In genomic region chr12:108171336-108171735, GRCm38 (mm10) we compare ENCODE assay signal across 30 mouse cellular contexts. TPM values are rescaled to one million over a fixed set of nuclear protein-coding genes. Genes with fewer than 3 reads are reported as not detected.
DNase-seq lines count a peak whose midpoint lies in the region; ATAC-seq and TF ChIP-seq lines count a peak whose summit lies in the region.
"Had no signal": no experiment of that assay in that cellular context is flagged by ENCODE, and none has a peak within 500 bp of the region (broad histone marks: within the 10 kb centered on the region; RNA-seq: fewer than 3 reads in every experiment).

No protein-coding gene starts in this region.

- H3K36me3 ChIP-seq in liver, adult 2 months (ENCODE audit: control insufficient read depth, insufficient read depth, low read length) = no peaks in the 10 kb centered on the region
- H3K36me3 ChIP-seq in liver, embryonic 11.5 days (ENCODE audit: control insufficient read depth, insufficient read depth, low read length) = no peaks in the 10 kb centered on the region
- peaks cover 7% of the 10 kb centered on the region for H3K36me3 ChIP-seq in megakaryocyte, embryonic 14.5 days (replicated peaks; ENCODE audit: low read length)
- H3K36me3 ChIP-seq: forebrain, embryonic 10.5 days; hindbrain, embryonic 13.5 days; limb, embryonic 10.5 days; lung, embryonic 15.5 days; midbrain, embryonic 10.5 days; neural tube, embryonic 15.5 days; stomach, embryonic 15.5 days had no signal

- no peak overlapping the region for H3K9ac ChIP-seq in liver, adult 2 months (ENCODE audit: low read depth, low read length)
- no peak overlapping the region for H3K9ac ChIP-seq in liver, embryonic 11.5 days (ENCODE audit: low read depth, low read length)
- H3K9ac ChIP-seq: forebrain, postnatal 0 days; hindbrain, embryonic 13.5 days; liver, embryonic 12.5 days; lung, embryonic 15.5 days; neural tube, embryonic 15.5 days; stomach, embryonic 15.5 days had no signal

- H3K27ac ChIP-seq in gastrocnemius, adult 2 months = peak overlapping the region; percentile 10; the same call in 1 of the 2 replicates
- no peak overlapping the region for H3K27ac ChIP-seq in liver, adult 2 months (replicated peaks; ENCODE audit: insufficient read depth, low read depth, low read length)
- H3K27ac ChIP-seq in liver, embryonic 11.5 days (ENCODE audit: low read depth, low read length) = no peak overlapping the region
- H3K27ac ChIP-seq: forebrain, embryonic 10.5 days; hindbrain, embryonic 13.5 days; limb, embryonic 10.5 days; liver, embryonic 12.5 days; lung, embryonic 15.5 days; midbrain, embryonic 10.5 days; neural tube, embryonic 15.5 days; stomach, embryonic 15.5 days had no signal

- H3K4me3 ChIP-seq in gastrocnemius, adult 2 months = no peak overlapping the region
- H3K4me3 ChIP-seq in liver, adult 2 months (ENCODE audit: insufficient read depth, low read depth, low read length) = no peak overlapping the region
- no peak overlapping the region for H3K4me3 ChIP-seq in liver, embryonic 11.5 days (ENCODE audit: low read depth, low read length)
- H3K4me3 ChIP-seq in megakaryocyte, embryonic 14.5 days (replicated peaks) = peak overlapping the region; percentile 68
- H3K4me3 ChIP-seq: forebrain, embryonic 10.5 days; hindbrain, embryonic 13.5 days; limb, embryonic 10.5 days; liver, embryonic 12.5 days; lung, embryonic 15.5 days; midbrain, embryonic 10.5 days; neural tube, embryonic 15.5 days; stomach, embryonic 15.5 days had no signal

- no peak overlapping the region for H3K4me2 ChIP-seq in liver, embryonic 11.5 days
- H3K4me2 ChIP-seq: heart, embryonic 11.5 days; hindbrain, embryonic 13.5 days; lung, embryonic 15.5 days; neural tube, embryonic 15.5 days; stomach, embryonic 15.5 days had no signal

- intact Hi-C loops in gastrocnemius, adult 2 months (cut with DNase I) = no loop called here

- peaks cover 60% of the 10 kb centered on the region for H3K79me2 ChIP-seq in liver, adult 2 months (ENCODE audit: control insufficient read depth, insufficient read depth, low read length)

- no peak for DNase-seq in gastrocnemius, adult 2 months
- DNase-seq in gastrocnemius, postnatal 10 days = no peak
- peak; percentile 60 for DNase-seq in liver, adult 2 months (ENCODE audit: extremely low read depth, low read depth, low spot score)
- DNase-seq in liver, embryonic 11.5 days (ENCODE audit: low spot score) = no peak
- DNase-seq in urinary bladder, postnatal 10 days (ENCODE audit: low spot score) = no peak
- DNase-seq: adrenal gland, adult 8-10 months; B cell, adult 2 months; cerebellum, adult 8-10 months; forebrain, postnatal 0 days; heart, postnatal 36 days; kidney, adult 11 months; kidney, postnatal 10 days; right cerebral cortex, adult 18-20 months; right cerebral cortex, postnatal 4 days; thymus, postnatal 25 days had no signal

- ATAC-seq in liver, embryonic 11.5 days (replicated peaks; ENCODE audit: low FRiP score) = no peak
- no peak for ATAC-seq in megakaryocyte, adult 5-6 weeks (ENCODE audit: poor library complexity, severe bottlenecking)
- 0 out of 2 replicates have a peak, but pooled peaks have one; percentile 44 for ATAC-seq in megakaryocyte-erythroid progenitor cell, adult 5-6 weeks (replicated peaks; ENCODE audit: low FRiP score, low TSS enrichment, poor library complexity, severe bottlenecking)
- ATAC-seq: activated CD4-positive, CD25-positive, alpha-beta regulatory T cell, adult 4 months; forebrain, postnatal 0 days; liver, embryonic 12.5 days had no signal

- no peak for TF ChIP-seq POLR2A in liver, adult 2 months (IDR thresholded peaks at IDR 0.05; ENCODE audit: extremely low read depth, insufficient read depth, low read length)

- H3K27me3 ChIP-seq in liver, adult 2 months (ENCODE audit: control insufficient read depth, insufficient read depth, low read length) = no peaks in the 10 kb centered on the region
- no peaks in the 10 kb centered on the region for H3K27me3 ChIP-seq in liver, embryonic 11.5 days (replicated peaks; ENCODE audit: control insufficient read depth, insufficient read depth, low read length)
- no peaks in the 10 kb centered on the region for H3K27me3 ChIP-seq in megakaryocyte, embryonic 14.5 days (replicated peaks)
- H3K27me3 ChIP-seq: CH12.LX; hindbrain, embryonic 13.5 days; liver, embryonic 12.5 days; lung, embryonic 15.5 days; neural tube, embryonic 15.5 days; stomach, embryonic 15.5 days had no signal

- no peak for TF ChIP-seq CTCF in gastrocnemius, adult 2 months (IDR thresholded peaks at IDR 0.05)
- no peak for TF ChIP-seq CTCF in liver, adult 2 months (IDR thresholded peaks at IDR 0.05; ENCODE audit: low read depth, low read length)

- peaks cover 31% of the 10 kb centered on the region for H3K4me1 ChIP-seq in liver, adult 2 months (ENCODE audit: control insufficient read depth, insufficient read depth, low read length)
- peaks cover 21% of the 10 kb centered on the region for H3K4me1 ChIP-seq in liver, embryonic 11.5 days (replicated peaks; ENCODE audit: control insufficient read depth, insufficient read depth, low read length)
- H3K4me1 ChIP-seq in megakaryocyte, embryonic 14.5 days = peaks cover 93% of the 10 kb centered on the region

- no peaks in the 10 kb centered on the region for H3K9me3 ChIP-seq in liver, embryonic 11.5 days (ENCODE audit: control insufficient read depth, low read length)
- H3K9me3 ChIP-seq in megakaryocyte, embryonic 14.5 days = no peaks in the 10 kb centered on the region
- H3K9me3 ChIP-seq: forebrain, embryonic 10.5 days; G1E; hindbrain, embryonic 13.5 days; limb, embryonic 10.5 days; liver, embryonic 12.5 days; lung, embryonic 15.5 days; midbrain, embryonic 10.5 days; neural tube, embryonic 15.5 days; stomach, embryonic 15.5 days had no signal

RNA-seq across cellular contexts. Expression of gene Setd3, which starts 7.8 kb away (rescaled TPM):
- 100 to 1,000 TPM; 100 to 106 TPM for total RNA-seq in gastrocnemius, adult 2 months (2021)
- 10 to 100 TPM; 82.7 to 91.8 TPM for total RNA-seq in gastrocnemius, postnatal 10 days (2021)
- 60.9 and 70.4 TPM in 2 replicates for total RNA-seq in liver, adult 2 months (2014; rRNA removed)
- 17.6 and 19.3 TPM in 2 replicates for polyA plus RNA-seq in liver, adult 2 months (2012; rRNA removed)
- 73.3 and 77.0 TPM in 2 replicates for polyA plus RNA-seq in liver, embryonic 11.5 days (2014; fragmentation: Nextera tagmentation; extraction: Ambion mirVana)
- polyA plus RNA-seq in megakaryocyte, embryonic 14.5 days (2012; ENCODE audit: insufficient read depth, low replicate concordance) = 1.8 and 9.7 TPM in 2 replicates
- total RNA-seq in megakaryocyte, adult 5-6 weeks (2015) = 58.4 and 60.3 TPM in 2 replicates
- 109 and 112 TPM in 2 replicates for total RNA-seq in megakaryocyte, adult 5-6 weeks (2017)
- 58.0 and 66.0 TPM in 2 replicates for total RNA-seq in megakaryocyte-erythroid progenitor cell, adult 5-6 weeks (2014; fragmentation: Nextera tagmentation)
- 83.4 and 118 TPM in 2 replicates for total RNA-seq in megakaryocyte-erythroid progenitor cell, adult 5-6 weeks (2017)

RNA-seq across cellular contexts. Expression of gene Ccnk, which starts 8.0 kb away (rescaled TPM):
- total RNA-seq in gastrocnemius, adult 2 months (2021) = 100 to 1,000 TPM in 1 of 2 experiments, 10 to 100 TPM in 1; 92.4 to 148 TPM
- total RNA-seq in gastrocnemius, postnatal 10 days (2021) = 10 to 100 TPM; 30.1 to 32.2 TPM
- total RNA-seq in liver, adult 2 months (2014; rRNA removed) = 4.1 and 5.9 TPM in 2 replicates
- 5.8 and 8.5 TPM in 2 replicates for polyA plus RNA-seq in liver, adult 2 months (2012; rRNA removed)
- polyA plus RNA-seq in liver, embryonic 11.5 days (2014; fragmentation: Nextera tagmentation; extraction: Ambion mirVana) = 4.3 and 5.2 TPM in 2 replicates
- 98.5 and 113 TPM in 2 replicates for polyA plus RNA-seq in megakaryocyte, embryonic 14.5 days (2012; ENCODE audit: insufficient read depth, low replicate concordance)
- total RNA-seq in megakaryocyte, adult 5-6 weeks (2015) = 53.3 and 61.4 TPM in 2 replicates
- 8.3 and 14.5 TPM in 2 replicates for total RNA-seq in megakaryocyte, adult 5-6 weeks (2017)
- 75.0 and 84.0 TPM in 2 replicates for total RNA-seq in megakaryocyte-erythroid progenitor cell, adult 5-6 weeks (2014; fragmentation: Nextera tagmentation)
- total RNA-seq in megakaryocyte-erythroid progenitor cell, adult 5-6 weeks (2017) = 7.8 and 24.5 TPM in 2 replicates
